Mouse (Mus musculus): ENCODE measurements around the gene Tnnc2.

The Tnnc2 gene

GRCm38 (mm10) chr2:164737377-164738090 lies 42.2 kb downstream of the Tnnc2 start:
- no peak for DNase-seq (ENCODE audit: low spot score)

GRCm38 (mm10) chr2:164735446-164735845 lies 44.3 kb downstream of the Tnnc2 start:
- no peak for DNase-seq (ENCODE audit: low spot score)

GRCm38 (mm10) chr2:164734839-164735238 lies 44.9 kb downstream of the Tnnc2 start:
- DNase-seq (ENCODE audit: low spot score) = no peak

GRCm38 (mm10) chr2:164733259-164733658 lies 46.5 kb downstream of the Tnnc2 start:
- DNase-seq (ENCODE audit: low spot score) = no peak

- DNase-seq (ENCODE audit: low spot score) = no peak
Measured at GRCm38 (mm10) chr2:164731719-164732118, 48.0 kb downstream of the Tnnc2 start.
